Mouse (Mus musculus) kidney, postnatal 0 days (tissue): Measurements from ENCODE around the gene Ranbp6. TPM values are rescaled to one million over a fixed set of nuclear protein-coding genes. Genes with fewer than 3 reads are reported as not detected.
A peak's percentile ranks its signal among the peaks of the same experiment; 100 is the strongest.

Experiments
- ATAC-seq: fragments of 200-750 bp; cut with Nextera tagmentation; replicated peaks from 2 replicates; pipeline ENCODE4 v1.8.0; 2017; ENCODE audit warnings: low read depth, moderate number of reproducible peaks, moderate TSS enrichment, moderate library complexity; ENCODE audit not compliant: low FRiP score
- DNase-seq: peaks from one replicate; pipeline ENCODE4 v3.0.0-alpha.2; 2016; ENCODE audit warnings: low spot score
- H3K27ac ChIP-seq: fragments of 300-500 bp; sonication (generic); 2 replicates; pipeline ENCODE4 v1.5.1; 2014; ENCODE audit warnings: mild to moderate bottlenecking
- H3K27me3 ChIP-seq: fragments of 300-500 bp; sonication (generic); 2 replicates; pipeline ENCODE4 v1.6.1; 2014; ENCODE audit warnings: low read length, mixed read lengths; ENCODE audit not compliant: insufficient read depth
- H3K36me3 ChIP-seq: fragments of 300-500 bp; sonication (generic); 2 replicates; pipeline ENCODE4 v1.6.1; 2014; ENCODE audit warnings: low read length, mixed read lengths; ENCODE audit not compliant: insufficient read depth
- H3K4me1 ChIP-seq: fragments of 300-500 bp; sonication (generic); replicated peaks from 2 replicates; pipeline ENCODE4 v1.6.1; 2014; ENCODE audit warnings: antibody characterized with exemption, low read length, mixed read lengths; ENCODE audit not compliant: insufficient read depth
- H3K4me2 ChIP-seq: fragments of 300-500 bp; sonication (generic); 2 replicates; pipeline ENCODE4 v1.6.1; 2014; ENCODE audit warnings: mild to moderate bottlenecking, low read length, moderate library complexity, mixed read lengths
- H3K4me3 ChIP-seq: fragments of 300-500 bp; sonication (generic); replicated peaks from 2 replicates; pipeline ENCODE4 v1.5.1; 2014; ENCODE audit warnings: low read depth, low read length
- H3K9ac ChIP-seq: fragments of 300-500 bp; sonication (generic); 2 replicates; pipeline ENCODE4 v1.6.1; 2014; ENCODE audit warnings: low read depth, low read length
- H3K9me3 ChIP-seq: fragments of 300-500 bp; sonication (generic); replicated peaks from 2 replicates; pipeline ENCODE4 v1.6.1; 2016; ENCODE audit warnings: low read length, inconsistent platforms, mixed read lengths
- CTCF ChIP-seq: IDR thresholded peaks from 2 replicates; pipeline ENCODE4 v1.5.1; 2016; ENCODE audit warnings: antibody characterized with exemption, low read depth, mild to moderate bottlenecking, moderate library complexity
- WGBS: fragments of 180-500 bp; shearing (Covaris S2); extraction: QIAGEN DNeasy Blood & Tissue Kit; methylation state at CpG from one replicate; pipeline ENCODE4 v1.1.7; 2014; 5-methylcytosine and 5-hydroxymethylcytosine counted together
- polyA plus RNA-seq: library from polyadenylated mRNA; unstranded; fragments of >200 nt; fragmentation: Nextera tagmentation; extraction: Ambion mirVana; gene quantifications from 2 replicates; pipeline ENCODE4 v1.2.1, GENCODE M21; 2015

The Ranbp6 gene
- polyA plus RNA-seq, 1 experiment from 2014 or later: 12.8 TPM

DNA sequence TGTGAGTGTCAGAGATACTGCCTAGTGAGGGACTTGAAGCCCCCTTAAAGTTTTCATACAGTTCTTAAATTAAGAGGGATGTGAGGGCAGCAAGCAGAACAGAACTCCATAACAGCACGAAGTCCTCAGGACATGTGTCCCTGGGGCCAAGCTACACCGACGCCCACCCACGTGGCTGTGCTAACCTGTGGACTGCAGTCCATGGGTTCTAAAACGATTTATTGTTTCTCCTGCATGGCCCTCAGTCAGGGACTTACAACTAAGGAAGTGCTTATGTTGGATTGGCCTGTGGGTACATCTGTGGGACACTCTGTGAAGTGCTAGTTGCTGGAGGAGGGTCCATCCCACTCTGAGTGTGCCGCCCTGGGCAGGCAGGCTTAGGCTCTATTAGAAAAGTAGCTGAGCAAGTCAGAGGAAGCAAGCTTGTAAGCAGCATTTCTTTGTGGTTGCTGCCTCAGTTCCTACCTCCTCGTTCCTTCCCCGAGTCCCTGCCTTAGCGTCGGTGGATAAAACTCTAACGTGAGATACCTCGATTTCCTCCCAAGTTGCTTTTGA lies 10.8 kb upstream of the Ranbp6 start:
- 48% methylated on average over 12 of the region's 12 CpGs for WGBS
- Histone ChIP-seq H3K9ac (no peak overlapping the region), H3K4me1 (no peaks in the 10 kb centered on the region), H3K9me3 (no peaks in the 10 kb centered on the region), H3K4me3 (no peak overlapping the region), H3K4me2 (no peak overlapping the region), H3K27me3 (no peaks in the 10 kb centered on the region), H3K36me3 (no peaks in the 10 kb centered on the region), H3K27ac (peak overlapping the region; percentile 25; the same call in 1 of the 2 replicates)
- DNase-seq (no peak), ATAC-seq (peak; percentile 68; the same call in 1 of the 2 replicates)
- TF ChIP-seq CTCF: no peak

DNA sequence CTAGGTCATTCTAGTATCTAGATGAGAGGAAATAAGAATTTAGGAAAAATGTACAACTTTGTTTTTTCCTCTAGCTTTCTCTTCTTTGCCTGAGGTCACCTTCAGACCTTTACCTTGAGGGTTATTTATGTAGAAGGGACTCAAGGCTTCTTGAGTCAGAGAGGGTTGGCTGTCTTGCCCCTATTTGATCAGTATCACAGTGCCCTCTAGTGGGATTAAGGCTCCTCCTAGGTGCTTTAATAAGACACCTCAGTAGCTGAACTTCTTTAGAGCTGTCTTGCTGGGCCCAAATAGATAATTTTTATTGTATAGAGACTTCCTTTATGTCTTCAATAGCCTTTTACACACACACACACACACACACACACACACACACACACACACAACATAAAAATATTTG lies 8.2 kb upstream of the Ranbp6 start:
- Histone ChIP-seq H3K9me3 (no peaks in the 10 kb centered on the region), H3K27me3 (no peaks in the 10 kb centered on the region), H3K4me1 (no peaks in the 10 kb centered on the region), H3K4me3 (no peak overlapping the region), H3K36me3 (no peaks in the 10 kb centered on the region), H3K27ac (no peak overlapping the region), H3K9ac (no peak overlapping the region), H3K4me2 (no peak overlapping the region)
- peak; percentile 88 for DNase-seq
- peak; percentile 72 for TF ChIP-seq CTCF
- no peak for ATAC-seq

DNA sequence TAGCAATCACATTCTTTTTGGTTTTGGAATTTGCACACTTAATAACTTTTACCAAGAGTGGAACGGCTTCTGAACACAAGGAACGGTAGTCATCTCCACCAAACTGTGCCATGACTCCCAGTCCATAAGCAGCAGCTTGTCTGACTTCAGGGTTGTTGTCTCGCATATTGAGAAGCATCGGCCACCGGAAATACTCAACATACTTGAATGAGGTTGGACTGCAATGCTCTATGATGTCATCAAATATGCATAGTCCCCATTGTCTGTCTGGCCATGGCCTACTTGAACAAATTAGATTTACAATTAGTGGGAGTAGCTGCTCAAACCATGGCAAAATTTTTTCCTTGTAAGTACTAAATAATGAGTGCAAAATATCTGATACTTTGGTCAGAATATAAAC lies 2.8 kb downstream of the Ranbp6 start:
- DNase-seq: no peak
- Histone ChIP-seq H3K27ac (no peak overlapping the region), H3K27me3 (no peaks in the 10 kb centered on the region), H3K4me3 (no peak overlapping the region), H3K4me1 (peaks cover 4% of the 10 kb centered on the region), H3K9me3 (no peaks in the 10 kb centered on the region), H3K9ac (no peak overlapping the region), H3K36me3 (0 out of 2 replicates have a peak, but pooled peaks cover 14% of the 10 kb centered on the region), H3K4me2 (no peak overlapping the region)
- ATAC-seq: no peak
- WGBS: 95% methylated on average over 5 of the region's 5 CpGs
- no peak for TF ChIP-seq CTCF

DNA sequence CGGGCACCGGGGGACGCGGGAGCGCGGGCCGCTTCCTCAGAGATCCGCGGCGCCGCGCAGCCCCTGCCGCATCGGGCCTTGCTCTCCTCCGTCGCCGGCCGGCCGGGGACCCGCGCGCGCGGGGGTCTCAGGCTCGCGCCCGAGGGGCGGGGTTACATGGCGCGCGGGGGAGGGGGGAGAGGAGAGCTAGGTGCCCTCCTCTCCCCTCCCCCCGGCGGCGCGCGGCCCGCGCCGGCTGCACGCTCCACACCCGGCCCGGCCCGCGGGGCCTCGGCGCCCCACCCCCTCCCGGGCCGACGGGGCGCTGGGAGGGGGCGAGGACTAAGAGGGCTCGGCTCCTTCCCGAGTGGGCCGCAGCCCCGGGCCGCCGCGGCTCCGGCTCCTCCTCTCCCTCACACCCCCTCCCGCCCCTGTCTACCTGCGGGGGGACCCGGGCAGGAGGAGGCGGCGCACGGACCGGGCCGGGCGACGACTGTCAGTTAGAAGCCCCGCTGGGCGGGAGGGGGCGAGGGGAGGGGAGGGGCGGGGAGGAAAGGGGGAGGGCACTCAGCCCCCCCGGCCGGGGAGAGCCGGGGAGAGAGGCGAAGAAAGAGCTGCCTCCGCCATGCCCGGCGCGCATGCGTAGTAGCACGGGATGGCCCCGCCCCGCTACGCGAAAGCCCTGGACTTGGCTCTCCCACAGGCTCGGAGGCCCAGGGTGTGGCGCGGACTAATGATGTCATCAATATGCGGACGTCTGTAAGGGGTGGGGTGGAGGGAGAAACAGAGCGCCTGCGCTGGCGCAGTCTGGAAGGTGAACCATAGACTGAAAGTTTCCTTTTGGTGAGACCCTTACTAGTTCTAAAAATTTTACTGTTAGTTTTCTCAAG lies 6.6 kb downstream of the Ranbp6 start, which contains the start of gene 9930021J03Rik:
TSS of gene 9930021J03Rik (minus strand) at position 73 of the 869 bp plus-strand sequence.
- 1% methylated on average over 39 of the region's 95 CpGs for WGBS
- H3K27ac ChIP-seq: peak within 1 kb of the TSS; percentile 94
- peak; percentile 98 for DNase-seq
- TF ChIP-seq CTCF: no peak
- peak within 1 kb of the TSS; percentile 95 for H3K4me3 ChIP-seq
- peak within 1 kb of the TSS; percentile 83 for H3K9ac ChIP-seq
- 0 out of 2 replicates have a peak, but pooled peaks cover 14% of the 10 kb centered on the region for H3K36me3 ChIP-seq
- H3K4me2 ChIP-seq: peak within 1 kb of the TSS; percentile 74
- H3K9me3 ChIP-seq: no peaks in the 10 kb centered on the region
- ATAC-seq: peak; percentile 94
- 0 out of 2 replicates have a peak, but pooled peaks cover 6% of the 10 kb centered on the region for H3K4me1 ChIP-seq
- H3K27me3 ChIP-seq: no peaks in the 10 kb centered on the region

DNA sequence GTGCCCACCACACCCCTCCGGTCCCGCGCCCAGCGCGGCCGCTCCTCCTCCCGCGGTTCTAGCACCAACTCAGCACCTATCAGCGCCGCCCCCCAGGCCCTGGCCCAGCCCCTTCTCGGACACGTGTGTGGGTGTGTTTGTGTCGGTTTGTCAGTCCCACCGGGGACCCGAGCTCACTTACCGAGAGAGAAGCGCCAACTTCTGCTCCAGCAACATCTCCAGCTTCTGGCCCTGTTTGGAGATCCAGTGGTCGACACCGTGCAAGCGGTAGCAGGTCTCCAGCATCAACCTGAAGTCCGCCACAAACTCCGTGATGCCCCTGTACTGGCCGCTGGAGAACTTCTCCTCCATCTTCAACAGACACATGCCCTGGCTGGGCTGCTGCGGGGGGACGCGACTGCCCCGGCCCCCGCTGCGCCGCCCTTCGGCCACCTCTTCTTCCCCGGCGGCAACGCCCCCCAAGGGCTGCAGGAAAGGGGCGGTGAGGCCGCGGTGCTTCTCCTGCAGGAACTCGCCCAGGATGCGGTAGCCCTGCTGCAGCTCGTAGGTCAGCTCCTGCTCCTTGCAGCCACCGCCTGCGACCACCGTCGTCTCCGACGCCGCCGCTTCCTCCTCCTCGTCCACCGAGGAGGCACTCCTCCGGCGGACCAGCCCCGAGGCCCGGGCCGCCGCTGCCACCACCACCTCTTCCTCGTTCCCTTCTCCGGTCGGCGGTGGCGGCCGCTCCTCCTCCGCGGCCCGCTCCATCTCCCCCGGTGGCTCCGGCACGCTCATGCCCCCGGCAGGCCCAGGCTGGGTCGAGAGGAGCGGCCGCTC lies 7.5 kb downstream of the Ranbp6 start:
- no peaks in the 10 kb centered on the region for H3K27me3 ChIP-seq
- H3K9me3 ChIP-seq: no peaks in the 10 kb centered on the region
- H3K4me2 ChIP-seq: peak overlapping the region; percentile 74
- H3K4me1 ChIP-seq: 0 out of 2 replicates have a peak, but pooled peaks cover 6% of the 10 kb centered on the region
- peak; percentile 79 for DNase-seq
- H3K9ac ChIP-seq: peak overlapping the region; percentile 83
- TF ChIP-seq CTCF: no peak
- peak overlapping the region; percentile 95 for H3K4me3 ChIP-seq
- H3K27ac ChIP-seq: peak overlapping the region; percentile 94
- 0 out of 2 replicates have a peak, but pooled peaks cover 7% of the 10 kb centered on the region for H3K36me3 ChIP-seq
- under 1% methylated on average over 68 of the region's 72 CpGs for WGBS
- peak; percentile 50; the same call in 1 of the 2 replicates for ATAC-seq

DNA sequence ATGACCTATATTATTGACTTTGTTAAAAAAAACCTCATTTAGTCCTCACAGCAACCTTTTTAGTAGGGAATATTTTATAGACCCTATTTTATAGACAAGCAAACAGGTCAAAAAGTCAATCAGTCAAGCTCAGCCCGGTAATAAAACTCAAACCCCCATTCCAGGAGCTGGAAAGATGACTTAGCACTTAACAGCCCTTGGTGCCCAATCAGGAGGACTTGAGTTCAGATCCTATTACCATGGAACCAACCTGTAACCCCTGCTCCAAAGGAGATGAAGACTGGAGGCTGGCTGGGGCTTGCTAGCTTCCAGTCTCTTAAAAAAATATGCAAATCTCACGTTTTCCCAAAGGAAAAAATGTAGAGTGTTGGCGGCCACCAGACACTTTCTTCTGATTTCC lies 8.8 kb downstream of the Ranbp6 start:
- 29% methylated on average over 3 of the region's 3 CpGs for WGBS
- H3K9ac ChIP-seq: no peak overlapping the region
- no peak for TF ChIP-seq CTCF

More for the DNA sequence above, 8.8 kb downstream of the Ranbp6 start:
- DNase-seq (no peak), ATAC-seq (no peak)
- Histone ChIP-seq H3K4me2 (peak overlapping the region; percentile 74), H3K9me3 (no peaks in the 10 kb centered on the region), H3K4me1 (0 out of 2 replicates have a peak, but pooled peaks cover 6% of the 10 kb centered on the region), H3K36me3 (no peaks in the 10 kb centered on the region), H3K27ac (no peak overlapping the region), H3K4me3 (peak overlapping the region; percentile 95; the same call in 1 of the 2 replicates), H3K27me3 (no peaks in the 10 kb centered on the region)
